Mouse (Mus musculus) ovary, postnatal 36 days (tissue): Measurements from ENCODE around the gene Slc4a8.
"Not testable (repeated sequence)": the region's sequence is repeated elsewhere in the genome, so short reads cannot be mapped to it uniquely, and the experiment has no call there.

Experiments
- DNase-seq: peaks from one replicate; pipeline ENCODE4 v3.0.0; 2022; ENCODE audit warnings: low spot score, mixed read lengths

Gene Slc4a8

GRCm38 (mm10) chr15:100743238-100743637 lies 18.3 kb upstream of the Slc4a8 start:
- no peak for DNase-seq

DNA sequence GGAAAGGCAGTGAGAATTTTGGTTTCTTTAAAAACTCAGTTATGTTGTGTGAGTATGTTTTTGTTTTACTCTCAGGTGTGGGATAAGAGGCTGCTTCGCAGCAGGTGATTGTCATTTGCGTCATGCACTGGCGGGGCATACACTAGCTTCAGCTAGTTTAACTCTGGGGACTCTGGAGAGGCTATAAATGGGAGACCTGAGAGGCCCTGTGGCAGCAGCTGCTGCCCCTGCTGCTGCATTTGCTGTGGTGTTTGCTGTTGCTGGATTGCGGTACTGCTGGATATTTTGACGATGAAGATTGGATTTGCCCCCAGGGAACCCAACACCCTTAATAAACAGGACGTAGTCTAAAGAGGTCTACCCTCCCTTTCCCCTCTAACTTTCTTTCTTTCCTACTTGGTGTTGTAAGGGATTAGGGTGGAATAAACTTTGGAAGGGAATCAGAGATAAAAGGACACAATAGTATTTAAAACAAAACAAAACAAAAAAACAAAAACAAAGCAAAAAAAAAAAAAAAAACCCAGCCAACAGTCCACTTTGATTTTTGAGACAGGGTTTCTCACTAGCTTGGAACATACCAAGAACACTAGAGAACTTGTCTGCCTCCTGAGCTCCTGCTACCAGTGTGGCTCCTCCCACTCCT lies 14.9 kb upstream of the Slc4a8 start:
- DNase-seq: no peak

- DNase-seq: peak; percentile 37
Measured at GRCm38 (mm10) chr15:100747121-100747963, 14.2 kb upstream of the Slc4a8 start.

DNA sequence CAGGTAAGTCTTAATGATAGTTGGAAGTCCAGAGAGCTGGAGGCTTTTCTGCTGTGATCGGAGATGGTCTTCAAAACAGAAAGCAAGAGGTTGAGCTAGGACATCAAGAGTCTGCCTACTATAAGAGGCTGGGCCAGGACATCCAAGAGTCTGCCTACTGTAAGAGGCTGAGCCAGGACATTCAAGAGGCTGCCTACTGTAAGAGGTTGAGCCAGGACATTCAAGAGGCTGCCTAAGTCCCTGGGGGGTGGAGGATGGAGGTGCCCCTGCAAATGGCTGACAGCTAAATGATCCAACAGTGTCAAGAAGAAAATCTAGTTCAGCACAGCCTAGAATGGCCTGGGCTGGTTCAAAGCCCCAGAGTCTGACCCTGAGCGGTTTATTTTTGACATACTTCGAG lies 13.0 kb upstream of the Slc4a8 start:
- DNase-seq: no peak

- no peak for DNase-seq
Measured at GRCm38 (mm10) chr15:100749751-100750538, 11.6 kb upstream of the Slc4a8 start.

DNA sequence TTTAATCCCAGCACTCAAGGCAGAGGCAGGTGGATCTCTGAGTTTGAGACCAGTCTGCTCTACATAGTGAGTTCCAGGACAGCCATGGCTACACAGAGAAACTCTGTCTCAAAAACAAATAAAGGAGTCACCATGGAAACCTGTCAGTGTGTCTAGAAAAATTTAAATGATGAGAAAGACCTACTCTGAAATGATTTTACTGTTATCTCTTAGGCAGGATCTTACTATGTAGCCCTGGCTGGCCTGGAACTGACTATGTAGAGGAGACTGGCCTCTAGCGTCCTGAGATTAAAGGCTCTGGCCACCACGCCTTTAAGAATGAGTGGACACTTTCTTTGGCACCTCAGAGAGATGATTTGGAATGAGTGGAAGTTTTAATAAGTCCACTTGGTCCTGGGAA lies 9.1 kb upstream of the Slc4a8 start:
- DNase-seq: no peak

GRCm38 (mm10) chr15:100753045-100753444 lies 8.5 kb upstream of the Slc4a8 start:
- DNase-seq: no peak

- peak; percentile 2 for DNase-seq
Measured at GRCm38 (mm10) chr15:100754041-100754440, 7.5 kb upstream of the Slc4a8 start.

DNA sequence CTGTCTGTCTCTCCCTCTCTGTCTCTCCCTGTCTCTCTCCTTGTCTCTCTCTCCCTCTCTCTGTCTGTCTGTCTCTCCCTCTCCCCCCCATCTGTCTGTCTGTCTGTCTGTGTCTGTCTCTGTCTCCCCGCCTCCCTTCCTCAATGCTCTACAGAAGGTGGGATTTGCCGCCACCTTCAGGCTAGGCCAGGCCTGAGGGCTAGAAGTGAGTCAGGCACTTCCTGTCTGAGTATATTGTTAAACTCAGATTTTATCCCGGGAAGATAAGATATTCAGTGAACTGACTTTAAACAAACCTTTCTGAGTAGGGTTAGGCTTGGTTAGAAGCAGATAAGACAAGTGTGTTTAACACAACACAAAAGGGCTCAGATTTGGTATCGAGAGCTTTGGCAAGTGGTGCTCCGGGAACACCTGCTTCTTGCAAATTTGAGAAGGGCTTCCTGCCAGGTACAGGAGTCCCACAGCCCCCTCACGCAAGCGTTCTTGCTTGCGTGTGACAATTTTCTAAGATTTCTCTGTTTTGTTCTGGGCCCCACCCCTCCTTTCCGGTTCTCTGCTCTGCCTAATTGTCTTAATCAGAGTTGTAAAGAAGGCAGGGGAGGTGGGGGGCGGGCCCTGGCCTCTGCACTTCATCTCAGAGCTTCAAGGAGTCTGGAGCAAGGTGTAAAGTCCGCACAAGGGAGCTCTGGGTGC lies 6.6 kb upstream of the Slc4a8 start:
- DNase-seq: peak; percentile 50

GRCm38 (mm10) chr15:100755498-100755859 lies 6.1 kb upstream of the Slc4a8 start:
- no peak for DNase-seq

DNA sequence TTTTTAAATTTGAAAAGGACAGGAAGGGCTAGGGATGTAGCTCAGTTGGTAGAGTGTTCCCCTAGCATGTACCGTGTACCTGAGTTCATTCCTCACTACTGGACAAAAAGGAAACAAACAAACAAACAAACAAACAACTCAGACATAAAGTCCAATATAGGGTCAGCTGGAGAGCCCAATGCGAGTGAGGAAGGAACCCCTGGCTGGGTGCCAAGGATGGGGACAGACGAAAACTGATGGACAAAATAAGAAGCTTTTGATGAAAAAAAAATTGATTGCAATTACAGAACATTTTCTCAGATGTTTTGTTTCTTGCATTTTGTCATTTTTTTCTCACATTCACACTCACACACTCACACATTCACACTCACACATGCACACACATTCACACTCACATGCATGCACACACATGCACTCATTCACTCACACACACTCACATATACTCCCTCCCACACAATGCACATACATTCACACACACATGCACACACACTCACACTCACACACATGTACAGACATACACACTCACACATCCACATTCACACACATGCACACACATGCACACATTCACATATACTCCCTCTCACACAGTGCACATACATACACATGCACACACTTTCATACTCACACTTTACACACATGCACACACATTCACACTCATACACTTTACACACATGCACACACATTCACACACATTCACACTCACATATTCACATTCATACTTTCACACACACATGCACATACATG lies 5.5 kb upstream of the Slc4a8 start:
- DNase-seq: peak; percentile 4

GRCm38 (mm10) chr15:100757527-100757978 lies 4.0 kb upstream of the Slc4a8 start:
- peak; percentile 46 for DNase-seq

GRCm38 (mm10) chr15:100759286-100759685 lies 2.3 kb upstream of the Slc4a8 start:
- DNase-seq: no peak

DNA sequence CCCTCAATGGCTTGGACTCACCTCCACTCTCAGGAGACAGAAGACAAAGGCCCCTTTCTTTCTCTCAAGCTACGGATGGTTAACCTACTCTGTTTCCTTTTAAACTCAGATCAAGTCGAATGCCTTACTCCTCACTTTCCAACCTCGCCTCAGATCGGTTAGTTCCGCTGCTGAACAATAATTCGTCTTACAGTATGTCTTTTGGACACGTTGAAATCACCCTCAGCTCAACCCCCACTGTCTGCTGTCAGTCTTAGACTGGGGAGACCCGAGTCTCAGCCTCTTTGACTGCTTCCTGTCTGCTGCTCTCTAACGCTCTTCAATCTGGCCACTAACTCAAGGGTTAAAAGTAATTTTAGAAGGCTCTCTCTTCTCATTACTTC lies 520 bp upstream of the Slc4a8 start:
- no peak for DNase-seq

GRCm38 (mm10) chr15:100762649-100763048 lies 1.1 kb downstream of the Slc4a8 start:
- DNase-seq: no peak

- DNase-seq: no peak
Measured at GRCm38 (mm10) chr15:100764163-100764951, 2.8 kb downstream of the Slc4a8 start.

DNA sequence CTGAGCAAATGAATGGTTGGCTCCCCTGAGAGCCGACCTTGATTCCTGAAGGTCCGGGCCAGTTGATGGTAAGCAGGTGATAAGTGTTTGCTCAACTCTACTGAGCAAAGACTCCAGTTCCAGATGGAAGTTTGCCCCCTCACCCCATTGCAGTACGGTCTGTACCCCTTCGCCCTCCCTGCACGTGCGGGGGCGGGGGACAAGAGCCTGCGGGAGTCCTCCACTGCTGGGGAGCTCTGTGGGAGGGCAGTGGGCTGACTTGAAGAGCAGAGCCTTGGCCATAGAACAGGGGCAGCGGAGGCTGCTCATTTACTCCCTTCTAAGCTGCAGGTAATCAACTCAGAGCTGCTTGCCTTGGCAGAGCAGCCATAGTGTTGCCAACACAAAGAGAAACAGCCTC lies 5.3 kb downstream of the Slc4a8 start:
- peak; percentile 56 for DNase-seq

DNA sequence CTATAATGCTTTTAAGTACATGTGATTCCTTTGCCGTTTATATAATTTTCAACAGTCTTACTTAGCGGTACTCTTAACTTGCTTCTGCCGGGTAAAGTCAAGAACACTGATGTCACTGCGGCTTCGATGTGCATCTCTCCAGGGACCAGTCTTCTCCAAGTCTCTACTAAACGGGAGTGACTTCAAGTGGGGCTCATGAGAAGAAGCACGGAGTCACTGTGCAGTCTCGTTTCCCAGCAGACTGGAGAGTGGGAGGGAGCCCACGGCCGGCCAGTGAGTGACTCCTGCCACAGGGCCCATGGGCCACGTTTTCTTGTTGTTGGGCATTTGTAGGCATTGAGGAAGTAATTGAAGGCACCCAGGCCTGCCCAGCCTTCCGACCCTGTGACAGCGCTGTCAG lies 6.3 kb downstream of the Slc4a8 start:
- no peak for DNase-seq

DNA sequence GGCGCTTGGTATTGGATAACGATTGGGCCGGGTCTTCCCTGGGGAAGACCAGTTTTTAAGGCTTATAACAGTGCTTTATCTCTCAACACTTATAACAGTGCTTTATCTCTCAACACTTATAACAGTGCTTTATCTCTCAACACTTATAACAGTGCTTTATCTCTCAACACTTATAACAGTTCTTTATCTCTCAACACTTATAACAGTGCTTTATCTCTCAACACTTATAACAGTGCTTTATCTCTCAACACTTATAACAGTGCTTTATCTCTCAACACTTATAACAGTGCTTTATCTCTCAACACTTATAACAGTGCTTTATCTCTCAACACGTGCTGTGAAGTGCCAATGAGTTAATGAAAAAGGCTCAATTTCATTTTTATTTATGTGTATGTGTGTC lies 7.5 kb downstream of the Slc4a8 start:
- DNase-seq: not testable (repeated sequence)

GRCm38 (mm10) chr15:100770338-100770737 lies 8.8 kb downstream of the Slc4a8 start:
- no peak for DNase-seq

DNA sequence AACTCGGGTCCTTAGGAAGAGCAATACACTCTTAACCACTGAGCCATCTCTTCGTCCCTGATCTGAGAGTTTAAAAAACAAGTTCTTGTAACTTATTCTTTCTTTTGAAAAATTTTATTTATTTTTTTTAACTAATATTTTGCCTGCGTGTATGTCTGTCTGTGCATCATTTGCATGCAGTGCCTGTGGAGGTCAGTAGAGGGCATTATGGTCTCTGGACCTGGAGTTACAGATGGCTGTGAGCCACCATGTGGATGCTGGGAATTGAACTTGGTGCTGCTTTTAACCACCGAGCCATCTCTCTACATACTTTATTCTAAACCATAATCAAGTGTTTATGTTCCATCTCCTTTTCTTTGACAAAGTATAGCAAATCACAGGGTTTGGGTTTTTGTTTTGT lies 11.1 kb downstream of the Slc4a8 start:
- no peak for DNase-seq
